Mouse (Mus musculus) kidney, postnatal 0 days (tissue): Measurements from ENCODE around the gene Pfkfb2. TPM values are rescaled to one million over a fixed set of nuclear protein-coding genes. Genes with fewer than 3 reads are reported as not detected.

Experiments used
- ATAC-seq: fragments of 200-750 bp; cut with Nextera tagmentation; replicated peaks from 2 replicates; pipeline ENCODE4 v1.8.0; 2017; ENCODE audit warnings: low read depth, moderate number of reproducible peaks, moderate TSS enrichment, moderate library complexity; ENCODE audit not compliant: low FRiP score
- DNase-seq: peaks from one replicate; pipeline ENCODE4 v3.0.0-alpha.2; 2016; ENCODE audit warnings: low spot score
- H3K27ac ChIP-seq: fragments of 300-500 bp; sonication (generic); 2 replicates; pipeline ENCODE4 v1.5.1; 2014; ENCODE audit warnings: mild to moderate bottlenecking
- H3K27me3 ChIP-seq: fragments of 300-500 bp; sonication (generic); 2 replicates; pipeline ENCODE4 v1.6.1; 2014; ENCODE audit warnings: low read length, mixed read lengths; ENCODE audit not compliant: insufficient read depth
- H3K36me3 ChIP-seq: fragments of 300-500 bp; sonication (generic); 2 replicates; pipeline ENCODE4 v1.6.1; 2014; ENCODE audit warnings: low read length, mixed read lengths; ENCODE audit not compliant: insufficient read depth
- H3K4me1 ChIP-seq: fragments of 300-500 bp; sonication (generic); replicated peaks from 2 replicates; pipeline ENCODE4 v1.6.1; 2014; ENCODE audit warnings: antibody characterized with exemption, low read length, mixed read lengths; ENCODE audit not compliant: insufficient read depth
- H3K4me2 ChIP-seq: fragments of 300-500 bp; sonication (generic); 2 replicates; pipeline ENCODE4 v1.6.1; 2014; ENCODE audit warnings: mild to moderate bottlenecking, low read length, moderate library complexity, mixed read lengths
- H3K4me3 ChIP-seq: fragments of 300-500 bp; sonication (generic); replicated peaks from 2 replicates; pipeline ENCODE4 v1.5.1; 2014; ENCODE audit warnings: low read depth, low read length
- H3K9ac ChIP-seq: fragments of 300-500 bp; sonication (generic); 2 replicates; pipeline ENCODE4 v1.6.1; 2014; ENCODE audit warnings: low read depth, low read length
- H3K9me3 ChIP-seq: fragments of 300-500 bp; sonication (generic); replicated peaks from 2 replicates; pipeline ENCODE4 v1.6.1; 2016; ENCODE audit warnings: low read length, inconsistent platforms, mixed read lengths
- CTCF ChIP-seq: IDR thresholded peaks from 2 replicates; pipeline ENCODE4 v1.5.1; 2016; ENCODE audit warnings: antibody characterized with exemption, low read depth, mild to moderate bottlenecking, moderate library complexity
- WGBS: fragments of 180-500 bp; shearing (Covaris S2); extraction: QIAGEN DNeasy Blood & Tissue Kit; methylation state at CpG from one replicate; pipeline ENCODE4 v1.1.7; 2014; 5-methylcytosine and 5-hydroxymethylcytosine counted together
- polyA plus RNA-seq: library from polyadenylated mRNA; unstranded; fragments of >200 nt; fragmentation: Nextera tagmentation; extraction: Ambion mirVana; gene quantifications from 2 replicates; pipeline ENCODE4 v1.2.1, GENCODE M21; 2015

The Pfkfb2 gene
- polyA plus RNA-seq, 1 experiment from 2014 or later, result 7.3 TPM

GRCm38 (mm10) chr1:130769925-130770324, 40.9 kb upstream of the Pfkfb2 start:
- H3K4me3 ChIP-seq, result no peak overlapping the region
- H3K4me2 ChIP-seq, result no peak overlapping the region
- no peak overlapping the region for H3K27ac ChIP-seq
- no peak for DNase-seq
- H3K9me3 ChIP-seq, result no peaks in the 10 kb centered on the region
- no peak for ATAC-seq
- 83% methylated on average over 2 of the region's 2 CpGs for WGBS
- no peak overlapping the region for H3K9ac ChIP-seq
- TF ChIP-seq CTCF, result no peak
- no peaks in the 10 kb centered on the region for H3K4me1 ChIP-seq
- H3K36me3 ChIP-seq, result no peaks in the 10 kb centered on the region
- no peaks in the 10 kb centered on the region for H3K27me3 ChIP-seq

- DNase-seq (no peak), ATAC-seq (no peak)
- Histone ChIP-seq H3K36me3 (no peaks in the 10 kb centered on the region), H3K9ac (no peak overlapping the region), H3K27ac (no peak overlapping the region), H3K27me3 (no peaks in the 10 kb centered on the region), H3K4me1 (no peaks in the 10 kb centered on the region), H3K9me3 (no peaks in the 10 kb centered on the region), H3K4me2 (no peak overlapping the region), H3K4me3 (no peak overlapping the region)
- no peak for TF ChIP-seq CTCF
- 79% methylated on average over 5 of the region's 5 CpGs for WGBS
Observed at GRCm38 (mm10) chr1:130767066-130767465, 38.0 kb upstream of the Pfkfb2 start.

DNA sequence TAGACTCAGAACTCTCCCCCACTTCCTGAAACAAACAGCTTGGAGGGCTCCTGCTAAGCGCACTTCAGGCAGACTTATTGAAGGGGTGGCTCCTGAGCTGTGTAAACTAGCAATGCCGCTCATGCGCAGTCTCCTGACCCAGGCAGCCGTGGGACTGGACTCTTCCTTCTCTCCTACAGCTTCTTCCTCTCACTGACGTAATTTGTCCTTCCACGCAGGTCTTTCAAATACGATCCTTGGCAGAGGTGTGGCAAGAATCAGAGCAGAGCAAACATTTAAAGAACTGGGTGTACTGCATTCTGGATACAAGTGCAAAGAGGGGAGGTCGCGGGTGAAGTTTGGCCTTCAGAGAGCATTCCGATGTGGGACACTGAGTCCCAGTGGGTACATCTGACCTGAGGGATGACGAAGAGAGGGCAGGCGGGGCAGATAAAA, 35.0 kb upstream of the Pfkfb2 start:
- Histone ChIP-seq H3K4me1 (no peaks in the 10 kb centered on the region), H3K27me3 (no peaks in the 10 kb centered on the region), H3K9me3 (no peaks in the 10 kb centered on the region), H3K36me3 (no peaks in the 10 kb centered on the region), H3K4me2 (no peak overlapping the region), H3K9ac (no peak overlapping the region), H3K27ac (no peak overlapping the region), H3K4me3 (no peak overlapping the region)
- no peak for DNase-seq
- 0 out of 2 replicates have a peak, but pooled peaks have one; percentile 33 for ATAC-seq
- 81% methylated on average over 12 of the region's 12 CpGs for WGBS
- no peak for TF ChIP-seq CTCF

DNA sequence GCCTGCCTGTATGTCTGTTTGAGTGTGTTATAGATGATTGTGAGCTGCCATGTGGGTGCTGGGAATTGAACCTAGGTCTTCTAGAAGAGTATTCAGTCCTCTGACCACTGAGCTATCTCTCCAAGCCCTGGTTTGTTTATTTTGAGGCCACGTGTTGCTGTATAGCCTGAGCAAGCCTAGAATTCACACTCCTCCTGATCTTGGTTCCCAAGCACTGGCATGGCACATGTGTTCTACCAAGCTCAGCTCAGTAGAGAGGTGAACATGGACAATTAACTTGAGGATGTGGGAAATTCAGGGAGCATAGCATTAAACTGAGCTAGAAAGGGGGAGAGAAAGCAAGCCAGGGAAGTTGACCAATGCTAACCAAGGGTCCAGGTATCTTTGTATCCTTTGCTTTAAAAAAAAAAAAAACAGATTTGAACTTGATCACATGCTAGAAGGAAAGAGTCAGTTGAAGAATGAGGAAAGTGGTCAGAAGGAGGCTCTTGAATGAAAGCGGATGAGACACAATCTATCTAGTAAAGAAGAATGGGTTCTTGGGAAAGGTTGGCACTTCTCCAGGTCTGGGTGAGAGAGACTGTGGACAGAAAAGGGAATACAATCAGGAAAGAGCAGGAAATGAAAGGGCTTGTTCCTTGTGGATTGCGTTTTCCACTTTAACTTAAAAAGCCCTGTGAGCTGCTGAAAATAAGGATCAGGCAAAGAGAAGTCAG, 33.1 kb upstream of the Pfkfb2 start:
- H3K4me3 ChIP-seq, result no peak overlapping the region
- ATAC-seq (no peak), DNase-seq (no peak)
- H3K36me3 ChIP-seq, result no peaks in the 10 kb centered on the region
- H3K4me1 ChIP-seq, result no peaks in the 10 kb centered on the region
- no peaks in the 10 kb centered on the region for H3K9me3 ChIP-seq
- 76% methylated on average over 3 of the region's 3 CpGs for WGBS
- no peak overlapping the region for H3K4me2 ChIP-seq
- no peak overlapping the region for H3K9ac ChIP-seq
- no peaks in the 10 kb centered on the region for H3K27me3 ChIP-seq
- TF ChIP-seq CTCF, result no peak
- H3K27ac ChIP-seq, result no peak overlapping the region

DNA sequence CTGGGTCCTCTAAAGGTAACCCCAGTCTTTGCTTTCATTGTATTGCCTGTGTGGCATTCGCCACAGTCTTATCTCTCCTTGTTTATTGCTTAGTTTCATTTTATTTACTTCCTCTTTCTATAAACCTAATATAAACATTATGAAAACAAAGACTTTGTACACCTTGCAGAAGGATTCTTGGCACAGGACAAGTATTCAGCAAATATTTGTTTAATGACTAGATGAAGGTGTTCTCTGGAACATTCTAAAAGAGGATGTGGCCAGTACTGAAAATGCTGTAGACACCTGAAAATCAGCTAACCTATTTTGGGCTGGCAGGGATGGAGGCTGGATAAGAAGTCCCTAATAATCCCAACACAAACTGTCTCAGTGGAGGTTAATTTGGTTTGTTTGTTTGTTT, 32.5 kb upstream of the Pfkfb2 start:
- H3K27me3 ChIP-seq, result no peaks in the 10 kb centered on the region
- TF ChIP-seq CTCF, result no peak
- H3K9me3 ChIP-seq, result no peaks in the 10 kb centered on the region
- H3K4me3 ChIP-seq, result no peak overlapping the region
- WGBS, result 86% methylated on average over 1 of the region's 1 CpGs
- DNase-seq, result no peak
- H3K4me2 ChIP-seq, result no peak overlapping the region
- H3K27ac ChIP-seq, result no peak overlapping the region
- H3K4me1 ChIP-seq, result no peaks in the 10 kb centered on the region
- ATAC-seq, result no peak
- H3K36me3 ChIP-seq, result no peaks in the 10 kb centered on the region
- H3K9ac ChIP-seq, result no peak overlapping the region

DNA sequence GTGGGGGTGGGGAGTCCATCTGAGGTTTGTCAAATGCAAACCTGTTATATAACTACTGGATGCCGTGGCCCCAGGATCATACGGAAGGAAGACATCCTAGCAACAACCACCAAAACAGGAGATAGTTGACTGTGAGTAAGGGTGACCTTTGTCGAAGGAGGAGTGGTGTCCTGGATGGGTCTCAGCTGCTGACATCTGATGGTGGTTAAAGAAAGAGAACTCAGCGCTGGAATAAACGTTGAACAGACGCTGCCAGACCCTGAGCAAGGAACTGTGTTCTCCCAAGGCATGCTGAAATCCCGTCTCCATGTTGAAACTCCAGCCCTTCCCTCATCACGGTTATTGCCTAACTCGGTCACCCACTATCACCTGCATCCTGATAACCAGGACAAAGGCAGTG, 30.6 kb upstream of the Pfkfb2 start:
- no peaks in the 10 kb centered on the region for H3K4me1 ChIP-seq
- no peak overlapping the region for H3K9ac ChIP-seq
- H3K9me3 ChIP-seq, result no peaks in the 10 kb centered on the region
- DNase-seq (no peak), ATAC-seq (no peak)
- H3K36me3 ChIP-seq, result no peaks in the 10 kb centered on the region
- no peak overlapping the region for H3K4me2 ChIP-seq
- WGBS, result 80% methylated on average over 9 of the region's 9 CpGs
- no peak overlapping the region for H3K4me3 ChIP-seq
- H3K27me3 ChIP-seq, result no peaks in the 10 kb centered on the region
- no peak overlapping the region for H3K27ac ChIP-seq
- TF ChIP-seq CTCF, result no peak

GRCm38 (mm10) chr1:130746819-130747218, 17.8 kb upstream of the Pfkfb2 start:
- Histone ChIP-seq H3K27ac (no peak overlapping the region), H3K4me2 (no peak overlapping the region), H3K36me3 (no peaks in the 10 kb centered on the region), H3K27me3 (no peaks in the 10 kb centered on the region), H3K9me3 (no peaks in the 10 kb centered on the region), H3K4me1 (no peaks in the 10 kb centered on the region), H3K4me3 (no peak overlapping the region), H3K9ac (no peak overlapping the region)
- ATAC-seq (no peak), DNase-seq (no peak)
- 87% methylated on average over 3 of the region's 3 CpGs for WGBS
- TF ChIP-seq CTCF, result no peak
